10 mouse cellular contexts compared by ENCODE assay signal in genomic region chr16:97593057-97593456, GRCm38 (mm10). TPM values are rescaled to one million over a fixed set of nuclear protein-coding genes. Genes with fewer than 3 reads are reported as not detected.
DNase-seq lines count a peak whose midpoint lies in the region; ATAC-seq and TF ChIP-seq lines count a peak whose summit lies in the region.
"Had no signal": no experiment of that assay in that cellular context is flagged by ENCODE, and none has a peak within 500 bp of the region (broad histone marks: within the 10 kb centered on the region; RNA-seq: fewer than 3 reads in every experiment).

No protein-coding gene starts in this region.

- no peak for TF ChIP-seq POLR2A in heart, adult 2 months (IDR thresholded peaks at IDR 0.05; ENCODE audit: insufficient read depth, low read depth, low read length)
- no peak for TF ChIP-seq POLR2A in thymus, adult 2 months (IDR thresholded peaks at IDR 0.05; ENCODE audit: control insufficient read depth, extremely low read depth, insufficient read depth, low read length, poor library complexity)

- TF ChIP-seq EP300 in heart, adult 2 months (IDR thresholded peaks at IDR 0.05; ENCODE audit: insufficient read depth, low read depth, low read length) = 0 out of 2 replicates have a peak, but pooled peaks have one; percentile 46

- intact Hi-C loops in heart, adult 2 months (cut with DNase I) = loop anchor here (1.0 to 2.0 kb wide), 2 partner anchors 70 to 148 kb away; no protein-coding TSS in a partner anchor
- intact Hi-C loops in left cerebral cortex, postnatal 25 days (cut with DNase I) = loop anchor here (5.0 kb wide), 1 partner anchor 281 kb away; no protein-coding TSS in a partner anchor

- no peaks in the 10 kb centered on the region for H3K79me2 ChIP-seq in heart, adult 2 months (replicated peaks; ENCODE audit: control insufficient read depth, insufficient read depth, low read length)

- no peak for ATAC-seq in heart, embryonic 11.5 days (replicated peaks; ENCODE audit: insufficient number of reproducible peaks, low FRiP score, low TSS enrichment)
- peak; percentile 83 for ATAC-seq in inflammation-experienced regulatory T-cells, adult 6 months
- ATAC-seq in neutrophil, adult 5-6 weeks (ENCODE audit: extremely low read depth, insufficient number of reproducible peaks, low FRiP score, poor library complexity, severe bottlenecking) = peak; percentile 51; the same call in 1 of the 2 replicates

- DNase-seq in heart, adult 2 months = peak; percentile 48 to 80
- DNase-seq in adipocyte (ENCODE audit: low spot score) = peak; percentile 93
- DNase-seq in embryonic facial prominence, embryonic 10.5 days (ENCODE audit: low spot score) = peak; percentile 81
- peak; percentile 22 to 54 for DNase-seq in left cerebral cortex, postnatal 25 days (ENCODE audit: low spot score in 2 of 2)
- peak; percentile 81 for DNase-seq in thymus, adult 2 months

- H3K9ac ChIP-seq in heart, adult 2 months (ENCODE audit: low read depth, low read length) = no peak overlapping the region
- H3K9ac ChIP-seq in heart, embryonic 11.5 days (ENCODE audit: low read depth, low read length) = no peak overlapping the region
- H3K9ac ChIP-seq: embryonic facial prominence, embryonic 13.5 days; neural tube, embryonic 13.5 days had no signal

- no peak overlapping the region for H3K4me2 ChIP-seq in heart, embryonic 11.5 days
- H3K4me2 ChIP-seq: embryonic facial prominence, embryonic 13.5 days; neural tube, embryonic 13.5 days had no signal

- H3K27ac ChIP-seq in heart, adult 2 months = no peak overlapping the region
- no peak overlapping the region for H3K27ac ChIP-seq in heart, embryonic 11.5 days (ENCODE audit: low read depth, low read length)
- no peak overlapping the region for H3K27ac ChIP-seq in embryonic facial prominence, embryonic 10.5 days (replicated peaks)
- no peak overlapping the region for H3K27ac ChIP-seq in thymus, adult 2 months (ENCODE audit: control insufficient read depth, insufficient read depth, low read length)
- H3K27ac ChIP-seq: embryonic facial prominence, embryonic 13.5 days; neural tube, embryonic 13.5 days had no signal

- H3K9me3 ChIP-seq in heart, embryonic 11.5 days (replicated peaks; ENCODE audit: control insufficient read depth, low read length) = no peaks in the 10 kb centered on the region
- no peaks in the 10 kb centered on the region for H3K9me3 ChIP-seq in embryonic facial prominence, embryonic 10.5 days
- H3K9me3 ChIP-seq: embryonic facial prominence, embryonic 13.5 days; neural tube, embryonic 13.5 days had no signal

- no peaks in the 10 kb centered on the region for H3K4me1 ChIP-seq in heart, adult 2 months (ENCODE audit: control insufficient read depth, insufficient read depth, low read length)
- H3K4me1 ChIP-seq in heart, embryonic 11.5 days (ENCODE audit: control insufficient read depth, insufficient read depth, low read length) = no peaks in the 10 kb centered on the region
- H3K4me1 ChIP-seq in embryonic facial prominence, embryonic 10.5 days = no peaks in the 10 kb centered on the region
- H3K4me1 ChIP-seq in thymus, adult 2 months (replicated peaks; ENCODE audit: control insufficient read depth, insufficient read depth, low read length) = no peaks in the 10 kb centered on the region
- H3K4me1 ChIP-seq: embryonic facial prominence, embryonic 13.5 days; neural tube, embryonic 13.5 days had no signal

- no peaks in the 10 kb centered on the region for H3K36me3 ChIP-seq in heart, adult 2 months (ENCODE audit: control insufficient read depth, insufficient read depth, low read length)
- no peaks in the 10 kb centered on the region for H3K36me3 ChIP-seq in heart, embryonic 11.5 days (ENCODE audit: control insufficient read depth, insufficient read depth, low read length)
- no peaks in the 10 kb centered on the region for H3K36me3 ChIP-seq in embryonic facial prominence, embryonic 10.5 days (replicated peaks)
- H3K36me3 ChIP-seq in thymus, adult 2 months (ENCODE audit: control insufficient read depth, insufficient read depth, low read length) = no peaks in the 10 kb centered on the region
- H3K36me3 ChIP-seq: embryonic facial prominence, embryonic 13.5 days; neural tube, embryonic 13.5 days had no signal

- H3K27me3 ChIP-seq in heart, adult 2 months (ENCODE audit: control insufficient read depth, insufficient read depth, low read length) = no peaks in the 10 kb centered on the region
- H3K27me3 ChIP-seq in heart, embryonic 11.5 days (ENCODE audit: control insufficient read depth, insufficient read depth, low read length) = no peaks in the 10 kb centered on the region
- H3K27me3 ChIP-seq in embryonic facial prominence, embryonic 10.5 days (replicated peaks; ENCODE audit: low read depth, poor library complexity, severe bottlenecking) = no peaks in the 10 kb centered on the region
- H3K27me3 ChIP-seq in thymus, adult 2 months (ENCODE audit: control insufficient read depth, insufficient read depth, low read length) = no peaks in the 10 kb centered on the region
- H3K27me3 ChIP-seq: embryonic facial prominence, embryonic 13.5 days; neural tube, embryonic 13.5 days had no signal

- TF ChIP-seq CTCF in heart, adult 2 months (IDR thresholded peaks at IDR 0.05) = peak; percentile 92
- TF ChIP-seq CTCF in thymus, adult 2 months (IDR thresholded peaks at IDR 0.05; ENCODE audit: borderline replicate concordance, control insufficient read depth, extremely low read depth, insufficient read depth, low read length, poor library complexity) = no peak

- WGBS in heart, adult 2 months = 8% methylated on average over 1 of the region's 1 CpGs
- 17% methylated on average over 1 of the region's 1 CpGs for WGBS in heart, embryonic 11.5 days (ENCODE audit: insufficient replicate concordance)
- 39% methylated on average over 1 of the region's 1 CpGs for WGBS in embryonic facial prominence, embryonic 10.5 days
- 21% methylated on average over 1 of the region's 1 CpGs for WGBS in thymus, adult 2 months

- H3K4me3 ChIP-seq in heart, adult 2 months = no peak overlapping the region
- no peak overlapping the region for H3K4me3 ChIP-seq in heart, embryonic 11.5 days (ENCODE audit: low read depth, low read length)
- no peak overlapping the region for H3K4me3 ChIP-seq in embryonic facial prominence, embryonic 10.5 days
- no peak overlapping the region for H3K4me3 ChIP-seq in thymus, adult 2 months (ENCODE audit: control insufficient read depth, insufficient read depth, low read length)
- H3K4me3 ChIP-seq: embryonic facial prominence, embryonic 13.5 days; neural tube, embryonic 13.5 days had no signal

RNA-seq across cellular contexts. Expression of gene Tmprss2, which starts 17.9 kb away (rescaled TPM):
- not detected for total RNA-seq in heart, adult 2 months (2021)
- polyA plus RNA-seq in heart, adult 2 months (2012; rRNA removed) = 0.03 and 0.96 TPM in 2 replicates
- polyA plus RNA-seq in heart, embryonic 11.5 days (2014; fragmentation: Nextera tagmentation; extraction: Ambion mirVana) = 0.23 and 0.26 TPM in 2 replicates
- polyA plus RNA-seq in embryonic facial prominence, embryonic 10.5 days (2016; fragmentation: Nextera tagmentation; extraction: Ambion mirVana) = 0.55 and 0.60 TPM in 2 replicates
- polyA plus RNA-seq in inflammation-experienced regulatory T-cells, adult 6 months (2017; shearing (Covaris generic)) = under 1 TPM in 1 of 3 experiments, not detected in 2; 0.22 TPM
- not detected for total RNA-seq in left cerebral cortex, postnatal 25 days (2021)
- total RNA-seq in neutrophil, adult 5-6 weeks (2017) = 0.12 TPM in 1 of 2 replicates, not detected in the other
- 2.6 and 4.0 TPM in 2 replicates for polyA plus RNA-seq in thymus, adult 2 months (2012; rRNA removed)
- polyA plus RNA-seq: neural tube, embryonic 13.5 days had no signal

Comparison
In these comparisons a context has a peak if more than half of its experiments do, and no peak if none do; other contexts are left out.
1. DNase-seq: peak in every context shown above with its lines; median percentile 93 in adipocyte; 81 in embryonic facial prominence, embryonic 10.5 days; 81 in thymus, adult 2 months; 64 in heart, adult 2 months; 38 in left cerebral cortex, postnatal 25 days.